Mouse (Mus musculus) E14TG2a.4 (cell line): Measurements from ENCODE around the gene Tbc1d2b.

Source experiments
- CTCF ChIP-seq: conservative IDR thresholded peaks from 2 replicates; pipeline ENCODE4 v1.5.1; 2014; ENCODE audit warnings: low read length
- NANOG ChIP-seq: IDR thresholded peaks from 2 replicates; pipeline ENCODE4 v1.6.1; 2014; ENCODE audit warnings: borderline replicate concordance, low read length, mixed read lengths
- POU5F1 ChIP-seq: IDR thresholded peaks from 2 replicates; pipeline ENCODE4 v1.6.1; 2014; ENCODE audit warnings: low read length, borderline replicate concordance

DNA sequence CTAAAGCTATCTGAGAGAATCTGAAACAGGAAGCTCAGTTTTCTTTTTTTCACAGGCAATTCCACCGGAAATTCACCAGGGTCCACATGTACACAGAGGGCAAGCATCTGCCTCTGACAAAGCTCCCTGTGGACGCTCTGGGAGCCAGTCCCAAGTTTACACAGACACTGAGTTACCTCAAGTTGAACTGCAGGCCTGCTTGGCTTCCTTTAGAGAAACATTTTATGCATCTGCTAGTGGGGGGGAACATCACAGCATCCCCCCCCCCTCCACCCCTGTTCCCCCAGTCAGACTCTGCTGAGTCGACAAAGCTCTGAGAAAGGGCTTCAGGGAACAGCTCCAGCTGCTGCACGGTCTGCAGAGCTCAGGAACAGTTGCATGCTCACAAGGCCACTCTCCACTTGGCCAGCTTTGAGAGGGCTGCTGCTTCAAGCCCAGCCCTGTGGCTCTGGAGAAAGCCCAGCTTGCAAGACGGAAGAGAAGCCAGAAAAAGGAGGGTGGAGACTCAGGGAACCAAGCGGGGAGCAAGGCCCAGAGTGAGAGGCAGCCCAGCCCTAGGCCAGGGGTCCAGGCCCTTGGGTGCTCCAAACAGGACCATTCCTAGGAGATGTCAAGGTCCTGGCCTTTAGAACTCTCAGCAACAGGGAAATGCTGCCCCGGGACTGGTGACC is 1.5 kb downstream of the Tbc1d2b start:
- TF ChIP-seq CTCF (no peak), NANOG (no peak), POU5F1 (no peak)
